Mouse (Mus musculus) A20 (cell line): Measurements from ENCODE around the gene Lrp2.

Source experiments
- DNase-seq: peaks from one replicate; pipeline ENCODE4 v3.0.0-alpha.2; 2011; ENCODE audit warnings: low read depth, low spot score

Lrp2 gene

DNA sequence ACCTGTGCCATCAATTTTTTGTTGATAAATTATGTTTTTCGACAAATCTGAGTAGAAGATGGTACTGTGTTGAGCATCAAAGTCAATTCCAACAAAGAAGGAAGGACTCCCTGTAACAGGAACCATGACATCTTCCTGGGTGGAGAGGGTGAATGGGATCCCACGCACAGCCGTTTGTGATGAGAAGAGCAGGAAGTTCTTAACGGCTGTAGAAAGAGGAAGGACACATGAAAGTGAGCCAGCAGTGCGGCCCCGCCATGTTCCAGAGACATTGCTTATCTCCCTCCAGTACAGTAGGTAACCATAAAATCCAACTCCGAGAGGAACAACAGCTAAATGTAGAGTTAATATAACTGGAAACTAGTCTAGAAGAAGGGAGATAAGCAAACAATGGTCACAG lies 67.6 kb downstream of the Lrp2 start:
- DNase-seq = peak; percentile 6

- no peak for DNase-seq
These were observed 74.1 kb downstream of the Lrp2 start for GRCm38 (mm10) chr2:69511766-69512165.

DNA sequence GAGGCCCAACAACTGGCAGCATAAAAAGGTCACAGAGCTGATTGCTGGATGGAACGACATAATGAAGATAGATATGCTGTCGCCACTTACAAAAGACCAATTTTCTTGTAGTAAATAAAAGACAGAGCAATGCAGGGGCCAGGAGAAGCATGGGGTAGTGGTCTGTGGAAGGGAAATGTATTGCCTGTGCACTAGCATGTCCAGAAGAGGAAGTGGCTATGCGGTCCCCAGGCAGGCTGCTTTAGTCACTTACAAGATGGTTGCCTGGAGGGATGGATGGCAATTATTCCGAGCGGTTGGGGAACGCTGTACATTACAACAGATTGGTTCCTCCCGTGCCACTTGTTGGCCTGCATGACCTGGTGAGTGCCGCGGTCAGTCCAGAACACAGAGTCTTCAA lies 85.5 kb downstream of the Lrp2 start:
- DNase-seq = no peak

DNA sequence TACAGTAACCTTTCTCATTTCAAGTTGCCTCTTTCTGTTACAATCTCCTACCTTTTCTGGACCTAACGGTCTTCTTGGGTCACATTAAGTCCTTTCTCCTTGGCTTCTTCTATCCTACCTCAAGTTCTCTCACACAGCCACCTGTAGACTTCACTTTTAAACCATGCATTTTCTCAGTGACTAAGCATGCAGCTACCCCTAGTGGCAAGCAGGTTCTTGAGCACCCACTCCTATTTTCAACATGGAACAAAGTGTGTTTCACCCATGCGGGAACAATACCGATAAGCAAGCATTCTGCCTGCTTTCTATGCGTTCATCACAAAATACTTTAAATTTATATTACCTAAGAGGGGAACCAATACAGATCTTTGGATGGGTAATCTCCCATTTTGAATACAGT lies 92.7 kb downstream of the Lrp2 start:
- peak; percentile 12 for DNase-seq

DNA sequence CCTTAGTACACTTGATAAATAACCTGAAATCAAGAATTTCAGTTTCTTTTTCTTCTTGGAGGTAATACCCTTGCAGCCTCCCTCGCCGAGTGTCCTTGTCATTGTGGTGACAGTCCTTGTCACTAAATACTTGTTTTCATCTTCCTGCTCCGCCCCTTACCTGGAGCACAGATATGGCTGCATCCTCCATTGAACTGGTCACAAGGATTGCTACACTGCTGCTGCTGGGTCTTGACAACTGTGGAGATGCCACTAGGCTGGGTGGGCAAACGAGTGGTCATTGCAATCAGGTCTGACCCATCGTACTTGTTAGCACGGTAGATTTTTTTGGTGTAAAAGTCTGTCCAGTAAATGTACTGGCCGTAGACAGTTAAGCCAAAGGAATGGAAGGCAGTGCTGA lies 104.9 kb downstream of the Lrp2 start:
- DNase-seq = no peak

GRCm38 (mm10) chr2:69479859-69480258 lies 106.0 kb downstream of the Lrp2 start:
- DNase-seq = no peak

DNA sequence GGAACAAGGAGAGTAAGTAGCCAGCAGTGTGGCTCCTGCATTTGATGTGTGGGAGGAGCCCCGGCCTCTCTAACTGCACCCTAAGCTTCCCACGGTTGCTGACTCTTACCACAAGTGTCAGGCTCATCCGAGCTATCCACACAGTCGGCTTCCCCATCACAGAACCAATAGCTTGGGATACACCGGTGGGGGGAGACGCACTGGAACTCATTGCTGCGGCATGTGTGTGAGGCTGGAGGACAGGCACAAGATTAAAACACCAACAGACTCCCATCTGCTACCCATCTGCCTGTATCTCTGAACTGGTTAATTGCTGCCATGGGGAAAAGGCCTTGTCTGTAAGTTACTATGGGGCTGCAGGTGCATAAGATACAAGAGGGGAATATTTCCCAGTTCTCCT lies 109.0 kb downstream of the Lrp2 start:
- no peak for DNase-seq

DNA sequence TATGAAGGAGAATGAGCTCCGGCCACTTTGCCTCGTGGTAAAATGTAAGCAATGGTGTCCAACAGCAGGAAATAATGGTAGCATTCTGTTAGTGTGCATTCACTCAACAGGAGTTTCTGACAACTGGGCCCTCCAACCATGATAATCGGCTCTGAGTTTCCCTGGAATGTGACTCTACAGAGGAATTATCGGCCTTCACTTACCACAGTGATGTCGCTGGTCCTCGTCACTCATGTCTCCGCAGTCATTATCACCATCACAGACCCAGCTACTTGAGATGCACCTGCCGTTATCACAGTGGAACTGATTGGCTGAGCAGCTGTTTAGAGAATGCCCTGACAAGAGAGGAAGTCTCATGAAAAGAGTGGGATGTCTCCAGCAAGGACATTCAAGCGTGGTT lies 110.7 kb downstream of the Lrp2 start:
- no peak for DNase-seq

DNA sequence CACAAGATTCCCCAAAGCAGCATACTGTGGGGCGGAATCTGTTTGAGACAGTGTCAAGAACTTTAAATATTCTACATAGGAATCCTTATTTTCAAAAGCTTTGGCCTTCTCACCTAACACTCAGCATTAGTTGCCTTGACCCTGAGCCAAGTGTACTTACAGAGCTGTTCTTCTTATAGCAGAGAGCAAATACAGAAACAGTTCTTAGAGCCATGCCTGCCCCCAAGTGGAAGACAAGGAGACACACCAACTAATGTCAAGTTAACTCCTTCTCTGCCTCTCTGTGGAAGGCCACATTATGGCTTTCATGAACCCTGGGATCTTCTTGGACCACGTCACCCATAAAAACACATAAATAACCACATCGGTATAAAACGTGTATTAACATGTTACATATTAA lies 114.0 kb downstream of the Lrp2 start:
- DNase-seq = no peak

DNA sequence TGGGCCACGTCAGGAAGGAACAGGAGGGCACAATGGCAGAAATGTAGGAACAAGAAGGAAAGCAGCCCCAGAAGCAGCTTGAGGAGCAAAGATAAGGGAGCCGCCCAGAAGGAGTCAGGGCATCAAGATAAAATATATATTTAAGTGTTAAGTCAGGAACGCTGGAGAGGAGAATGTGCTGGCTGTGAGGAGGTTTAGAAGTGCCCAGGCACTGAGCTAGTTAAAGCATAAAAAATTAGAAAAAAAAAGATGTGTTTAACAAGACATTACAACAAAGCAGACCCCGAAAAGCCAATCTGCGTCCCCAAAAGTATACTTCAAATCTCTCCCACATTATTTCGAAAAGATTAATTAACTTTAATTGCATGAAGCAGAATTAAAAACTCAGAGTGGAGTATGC lies 122.3 kb downstream of the Lrp2 start:
- no peak for DNase-seq

DNA sequence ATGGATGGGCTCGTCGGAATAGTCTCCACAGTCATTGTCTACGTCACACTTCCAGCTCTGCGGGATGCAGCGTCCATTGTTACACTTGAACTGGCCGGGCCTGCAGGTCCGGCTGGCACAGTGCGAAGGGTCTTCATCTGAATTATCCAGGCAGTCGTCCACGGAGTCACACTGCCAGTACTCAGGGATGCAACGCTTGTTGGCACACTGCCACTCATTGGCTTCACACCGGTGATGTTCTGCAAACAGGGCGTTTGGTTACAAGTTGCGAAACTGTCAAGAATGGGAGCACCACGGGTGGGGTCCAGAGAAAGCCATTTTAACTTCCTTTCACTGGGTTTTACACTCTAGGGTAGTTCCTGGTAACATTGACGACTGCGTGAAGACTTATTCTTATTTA lies 126.4 kb downstream of the Lrp2 start:
- no peak for DNase-seq

DNA sequence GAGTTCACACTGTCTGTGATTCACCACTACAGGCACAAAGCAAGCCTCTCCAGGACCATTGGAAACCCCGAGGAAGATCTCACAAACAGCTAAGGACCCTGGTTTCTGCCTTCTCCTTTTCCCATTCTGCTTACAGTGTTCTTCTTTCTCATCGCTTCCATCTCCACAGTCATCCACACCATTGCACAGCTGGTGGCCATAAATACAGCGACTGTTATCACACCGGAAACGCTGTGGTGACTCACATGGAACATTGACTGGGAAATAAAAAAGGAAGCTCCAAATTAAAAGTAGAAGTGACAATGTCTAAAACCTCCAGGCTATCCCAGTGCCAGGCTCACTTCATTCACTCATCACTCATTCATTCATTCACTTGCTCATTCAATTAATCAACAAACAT lies 134.7 kb downstream of the Lrp2 start:
- DNase-seq = no peak

- no peak for DNase-seq
These were observed 137.3 kb downstream of the Lrp2 start for GRCm38 (mm10) chr2:69448581-69448980.

- no peak for DNase-seq
These were observed 139.9 kb downstream of the Lrp2 start for GRCm38 (mm10) chr2:69445896-69446472.

DNA sequence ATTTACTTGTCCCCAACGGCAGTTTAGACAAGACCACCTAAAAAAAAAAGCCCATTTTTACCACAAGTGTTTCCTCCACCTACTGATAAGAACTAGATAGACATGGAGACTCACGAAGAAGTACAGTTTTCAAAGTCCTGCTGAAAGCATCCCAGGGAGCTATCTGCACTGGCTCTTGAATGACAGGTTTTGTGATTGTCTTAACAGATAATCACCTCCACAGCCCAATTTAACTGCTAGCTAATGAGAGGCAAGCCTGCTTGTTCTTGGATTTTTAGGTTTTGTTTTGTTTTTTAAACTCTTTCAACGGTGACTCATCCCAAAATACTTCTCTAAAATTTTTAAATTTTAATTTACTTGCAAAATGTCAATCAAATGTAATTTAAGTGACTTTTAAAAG lies 144.2 kb downstream of the Lrp2 start:
- no peak for DNase-seq

DNA sequence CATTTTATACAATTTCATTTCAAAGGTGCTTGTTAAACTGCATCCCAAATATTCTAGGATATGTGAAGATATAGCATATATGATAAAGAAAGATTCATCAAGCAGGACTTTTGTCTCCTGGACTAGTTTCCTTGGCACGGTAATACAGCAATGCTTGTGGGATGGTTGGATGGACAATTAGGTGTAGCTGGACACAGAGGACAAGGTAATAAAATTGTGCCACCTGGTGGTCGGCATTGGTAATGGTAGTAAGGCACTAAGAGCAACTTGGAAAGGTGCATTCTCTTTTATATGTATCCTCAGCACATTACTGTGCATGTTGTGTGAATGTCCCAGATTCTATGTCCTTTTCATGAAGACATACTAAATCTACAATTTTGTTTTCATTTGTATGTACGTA lies 157.7 kb downstream of the Lrp2 start:
- peak; percentile 41 for DNase-seq

DNA sequence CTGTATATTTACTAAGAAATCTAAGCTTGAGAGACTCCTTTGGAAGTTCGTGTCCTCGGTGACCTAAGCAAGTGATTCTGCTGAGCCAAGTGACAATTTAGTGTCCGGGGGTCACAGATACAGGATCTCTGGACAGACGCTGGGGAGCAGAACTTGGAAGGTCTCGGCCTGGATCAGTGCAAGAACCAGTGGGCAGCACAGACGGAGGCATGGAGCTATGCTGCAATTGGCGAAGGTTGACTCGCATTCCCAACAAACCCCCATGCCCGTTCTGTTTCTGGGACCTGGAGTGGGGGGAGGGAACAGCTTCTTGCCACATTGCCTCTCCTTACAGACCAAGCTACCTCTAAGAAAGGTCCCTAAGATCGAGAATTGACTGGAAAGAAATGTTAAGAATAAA lies 158.7 kb downstream of the Lrp2 start:
- no peak for DNase-seq

DNA sequence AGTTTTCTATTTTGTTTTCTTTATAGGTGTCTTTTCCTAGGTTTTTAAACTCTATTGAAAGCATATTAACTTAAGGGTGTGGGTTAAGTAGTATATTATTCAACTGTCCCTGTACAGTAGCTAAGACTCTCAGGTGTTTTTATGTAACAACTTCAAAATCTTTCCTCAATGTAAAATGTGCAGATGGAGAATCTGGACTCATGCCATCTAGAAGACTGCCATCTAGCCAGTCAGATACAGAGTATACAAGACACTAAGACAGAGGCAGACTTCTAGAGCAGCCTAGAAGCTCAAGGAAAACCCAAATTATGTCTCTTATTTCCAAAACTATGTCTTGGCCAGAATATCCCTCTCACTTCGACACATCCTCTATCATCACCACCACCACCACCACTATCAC lies 159.8 kb downstream of the Lrp2 start:
- DNase-seq = no peak

DNA sequence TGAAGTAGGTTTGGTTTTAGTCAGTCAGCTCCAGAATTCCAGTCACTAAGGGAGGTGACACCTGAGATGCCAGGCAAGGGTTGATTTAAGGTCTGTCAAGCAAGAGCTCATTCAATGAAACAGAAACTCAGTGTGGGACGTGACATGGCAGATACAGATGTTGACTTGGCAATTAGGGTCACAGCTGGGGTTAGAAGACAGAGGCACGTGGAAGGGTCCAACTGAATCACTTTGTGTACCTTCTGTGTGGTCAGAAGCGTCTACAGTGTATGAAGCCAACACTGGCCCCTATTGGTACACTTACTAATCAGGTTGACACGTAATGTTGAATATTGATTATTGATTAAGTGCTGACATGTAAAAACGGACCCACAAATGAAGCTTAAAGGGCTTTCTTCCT lies 161.0 kb downstream of the Lrp2 start:
- DNase-seq = no peak

- no peak for DNase-seq
These were observed 167.5 kb downstream of the Lrp2 start for GRCm38 (mm10) chr2:69418294-69418881.

DNA sequence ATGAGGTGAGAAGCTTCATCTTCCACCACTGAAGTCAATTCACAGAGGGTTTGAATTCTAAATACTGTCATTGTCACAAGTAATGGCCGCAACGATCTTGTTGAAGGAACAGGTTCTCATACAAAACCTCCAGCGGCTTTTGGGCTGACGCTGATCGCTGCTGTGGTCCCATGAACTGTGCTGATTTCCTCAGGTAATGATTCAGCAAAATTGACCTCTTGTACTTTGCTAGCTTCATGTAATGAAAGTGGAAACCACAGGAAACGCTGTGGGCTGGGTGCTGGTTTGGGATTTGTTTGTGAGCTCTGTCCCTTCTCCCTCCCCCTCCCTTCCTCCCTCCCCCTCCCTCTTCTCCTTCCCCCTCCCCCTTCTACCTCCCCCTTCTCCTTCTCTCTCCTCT lies 170.8 kb downstream of the Lrp2 start:
- DNase-seq = no peak

- no peak for DNase-seq
These were observed 171.3 kb downstream of the Lrp2 start for GRCm38 (mm10) chr2:69414539-69414938.

GRCm38 (mm10) chr2:69405692-69406091 lies 180.2 kb downstream of the Lrp2 start:
- no peak for DNase-seq

DNA sequence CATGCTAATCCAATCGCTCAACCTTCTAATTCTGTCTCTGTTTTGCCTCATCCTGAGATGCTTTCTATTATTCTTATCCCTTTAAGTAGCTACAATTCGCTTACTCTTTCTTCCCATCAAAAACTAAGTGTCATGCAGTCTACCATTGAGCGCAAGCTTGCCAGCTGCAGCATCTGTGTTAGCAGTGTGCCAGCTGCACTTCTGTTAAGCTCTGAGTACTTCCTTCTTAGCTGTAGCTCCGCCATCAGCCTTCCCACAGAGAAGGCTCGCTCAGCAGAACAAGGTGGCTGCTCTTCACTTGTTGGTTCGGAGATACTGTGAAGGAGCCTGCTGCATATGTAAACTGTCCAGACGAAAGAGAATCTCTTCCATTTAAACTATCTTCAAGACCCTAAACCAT lies 183.6 kb downstream of the Lrp2 start:
- no peak for DNase-seq
